Mouse (Mus musculus): Measurements from ENCODE around the gene Spns3. TPM values are rescaled to one million over a fixed set of nuclear protein-coding genes. Genes with fewer than 3 reads are reported as not detected.

Spns3 gene
- total and polyA plus RNA-seq, 2 experiments: under 0.01 to 0.06 TPM

GRCm38 (mm10) chr11:72531632-72532031, 18.7 kb downstream of the Spns3 start:
- TF ChIP-seq CTCF (IDR thresholded peaks at IDR 0.05; ENCODE audit: low read depth, low read length) (peak; percentile 59), POLR2A (IDR thresholded peaks at IDR 0.05; ENCODE audit: extremely low read depth, insufficient read depth, low read length) (no peak)
- 38% methylated on average over 1 of the region's 1 CpGs for WGBS
- Histone ChIP-seq H3K4me1 (ENCODE audit: control insufficient read depth, insufficient read depth, low read length) (no peaks in the 10 kb centered on the region), H3K9ac (ENCODE audit: low read depth, low read length) (no peak overlapping the region), H3K36me3 (ENCODE audit: control insufficient read depth, insufficient read depth, low read length) (no peaks in the 10 kb centered on the region), H3K27ac (replicated peaks; ENCODE audit: insufficient read depth, low read depth, low read length) (no peak overlapping the region), H3K79me2 (ENCODE audit: control insufficient read depth, insufficient read depth, low read length) (no peaks in the 10 kb centered on the region), H3K4me3 (ENCODE audit: insufficient read depth, low read depth, low read length) (no peak overlapping the region), H3K27me3 (ENCODE audit: control insufficient read depth, insufficient read depth, low read length) (no peaks in the 10 kb centered on the region)
- peak; percentile 65 for DNase-seq (ENCODE audit: extremely low read depth, low read depth, low spot score)

GRCm38 (mm10) chr11:72531144-72531543, 19.2 kb downstream of the Spns3 start:
- Histone ChIP-seq H3K27me3 (ENCODE audit: control insufficient read depth, insufficient read depth, low read length) (no peaks in the 10 kb centered on the region), H3K27ac (replicated peaks; ENCODE audit: insufficient read depth, low read depth, low read length) (no peak overlapping the region), H3K79me2 (ENCODE audit: control insufficient read depth, insufficient read depth, low read length) (no peaks in the 10 kb centered on the region), H3K9ac (ENCODE audit: low read depth, low read length) (no peak overlapping the region), H3K4me1 (ENCODE audit: control insufficient read depth, insufficient read depth, low read length) (no peaks in the 10 kb centered on the region), H3K36me3 (ENCODE audit: control insufficient read depth, insufficient read depth, low read length) (no peaks in the 10 kb centered on the region), H3K4me3 (ENCODE audit: insufficient read depth, low read depth, low read length) (no peak overlapping the region)
- 87% methylated on average over 5 of the region's 5 CpGs for WGBS
- TF ChIP-seq CTCF (IDR thresholded peaks at IDR 0.05; ENCODE audit: low read depth, low read length) (no peak), POLR2A (IDR thresholded peaks at IDR 0.05; ENCODE audit: extremely low read depth, insufficient read depth, low read length) (no peak)
- DNase-seq (ENCODE audit: extremely low read depth, low read depth, low spot score): no peak

- Histone ChIP-seq H3K27ac (replicated peaks; ENCODE audit: insufficient read depth, low read depth, low read length) (no peak overlapping the region), H3K36me3 (ENCODE audit: control insufficient read depth, insufficient read depth, low read length) (no peaks in the 10 kb centered on the region), H3K4me3 (ENCODE audit: insufficient read depth, low read depth, low read length) (no peak overlapping the region), H3K79me2 (ENCODE audit: control insufficient read depth, insufficient read depth, low read length) (no peaks in the 10 kb centered on the region), H3K4me1 (ENCODE audit: control insufficient read depth, insufficient read depth, low read length) (peaks cover 6% of the 10 kb centered on the region), H3K27me3 (ENCODE audit: control insufficient read depth, insufficient read depth, low read length) (no peaks in the 10 kb centered on the region), H3K9ac (ENCODE audit: low read depth, low read length) (no peak overlapping the region)
- DNase-seq (ENCODE audit: extremely low read depth, low read depth, low spot score): no peak
- no peak for TF ChIP-seq POLR2A (IDR thresholded peaks at IDR 0.05; ENCODE audit: extremely low read depth, insufficient read depth, low read length)
- TF ChIP-seq CTCF (IDR thresholded peaks at IDR 0.05; ENCODE audit: low read depth, low read length): no peak
- 88% methylated on average over 4 of the region's 4 CpGs for WGBS
Measured at GRCm38 (mm10) chr11:72526190-72526589, 24.1 kb downstream of the Spns3 start.

- H3K36me3 ChIP-seq (ENCODE audit: control insufficient read depth, insufficient read depth, low read length): no peaks in the 10 kb centered on the region
- H3K9ac ChIP-seq (ENCODE audit: low read depth, low read length): no peak overlapping the region
- H3K4me3 ChIP-seq (ENCODE audit: insufficient read depth, low read depth, low read length): no peak overlapping the region
- H3K4me1 ChIP-seq (ENCODE audit: control insufficient read depth, insufficient read depth, low read length): peaks cover 6% of the 10 kb centered on the region
- TF ChIP-seq CTCF (IDR thresholded peaks at IDR 0.05; ENCODE audit: low read depth, low read length) (no peak), POLR2A (IDR thresholded peaks at IDR 0.05; ENCODE audit: extremely low read depth, insufficient read depth, low read length) (no peak)
- no peak overlapping the region for H3K27ac ChIP-seq (replicated peaks; ENCODE audit: insufficient read depth, low read depth, low read length)
- WGBS: 73% methylated on average over 4 of the region's 4 CpGs
- no peaks in the 10 kb centered on the region for H3K79me2 ChIP-seq (ENCODE audit: control insufficient read depth, insufficient read depth, low read length)
- H3K27me3 ChIP-seq (ENCODE audit: control insufficient read depth, insufficient read depth, low read length): no peaks in the 10 kb centered on the region
- no peak for DNase-seq (ENCODE audit: extremely low read depth, low read depth, low spot score)
Measured at GRCm38 (mm10) chr11:72523711-72524110, 26.6 kb downstream of the Spns3 start.

DNA sequence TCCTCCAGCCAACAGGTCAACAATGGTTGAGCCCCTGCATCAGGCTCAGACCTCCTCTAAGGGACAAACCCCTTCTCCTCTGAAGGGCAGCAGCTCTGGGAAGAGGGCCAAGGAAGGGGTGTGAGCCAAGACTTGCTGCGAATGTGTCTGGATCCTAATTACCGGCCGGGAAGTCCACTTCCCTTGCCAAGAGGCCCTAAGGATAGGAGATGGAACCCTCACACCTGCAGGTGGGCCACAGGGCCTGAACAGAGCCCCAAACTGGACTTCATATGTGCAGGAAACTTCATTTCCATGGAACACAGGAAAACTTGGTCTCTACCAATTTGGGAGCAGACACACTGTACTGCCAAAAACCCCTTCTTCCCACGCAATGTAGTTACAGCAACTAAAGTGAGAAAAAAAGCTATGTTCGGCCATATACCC, 27.7 kb downstream of the Spns3 start:
- 40% methylated on average over 5 of the region's 5 CpGs for WGBS
- Histone ChIP-seq H3K27me3 (ENCODE audit: control insufficient read depth, insufficient read depth, low read length) (no peaks in the 10 kb centered on the region), H3K27ac (replicated peaks; ENCODE audit: insufficient read depth, low read depth, low read length) (no peak overlapping the region), H3K4me3 (ENCODE audit: insufficient read depth, low read depth, low read length) (no peak overlapping the region), H3K9ac (ENCODE audit: low read depth, low read length) (no peak overlapping the region), H3K4me1 (ENCODE audit: control insufficient read depth, insufficient read depth, low read length) (peaks cover 6% of the 10 kb centered on the region), H3K36me3 (ENCODE audit: control insufficient read depth, insufficient read depth, low read length) (no peaks in the 10 kb centered on the region), H3K79me2 (ENCODE audit: control insufficient read depth, insufficient read depth, low read length) (no peaks in the 10 kb centered on the region)
- no peak for TF ChIP-seq CTCF (IDR thresholded peaks at IDR 0.05; ENCODE audit: low read depth, low read length)
- no peak for DNase-seq (ENCODE audit: extremely low read depth, low read depth, low spot score)

- WGBS: 25% methylated on average over 5 of the region's 5 CpGs
- Histone ChIP-seq H3K27me3 (ENCODE audit: control insufficient read depth, insufficient read depth, low read length) (no peaks in the 10 kb centered on the region), H3K4me3 (ENCODE audit: insufficient read depth, low read depth, low read length) (no peak overlapping the region), H3K36me3 (ENCODE audit: control insufficient read depth, insufficient read depth, low read length) (no peaks in the 10 kb centered on the region), H3K27ac (replicated peaks; ENCODE audit: insufficient read depth, low read depth, low read length) (peak overlapping the region; percentile 8), H3K4me1 (ENCODE audit: control insufficient read depth, insufficient read depth, low read length) (peaks cover 6% of the 10 kb centered on the region), H3K9ac (ENCODE audit: low read depth, low read length) (no peak overlapping the region), H3K79me2 (ENCODE audit: control insufficient read depth, insufficient read depth, low read length) (no peaks in the 10 kb centered on the region)
- TF ChIP-seq CTCF (IDR thresholded peaks at IDR 0.05; ENCODE audit: low read depth, low read length) (no peak), POLR2A (IDR thresholded peaks at IDR 0.05; ENCODE audit: extremely low read depth, insufficient read depth, low read length) (no peak)
- peak; percentile 88 for DNase-seq (ENCODE audit: extremely low read depth, low read depth, low spot score)
Measured at GRCm38 (mm10) chr11:72521598-72522541, 28.4 kb downstream of the Spns3 start.
